Mouse (Mus musculus) myocyte (in vitro differentiated cells): ENCODE results near the gene Acox3. TPM values are rescaled to one million over a fixed set of nuclear protein-coding genes. Genes with fewer than 3 reads are reported as not detected.

Experiments
- H3K27me3 ChIP-seq: one replicate; pipeline ENCODE4 v1.6.1; 2011; ENCODE audit not compliant: control insufficient read depth, insufficient read depth, insufficient read length
- H3K36me3 ChIP-seq: one replicate; pipeline ENCODE4 v1.6.1; 2011; ENCODE audit not compliant: control insufficient read depth, insufficient read depth
- H3K4me2 ChIP-seq: one replicate; pipeline ENCODE4 v1.6.1; 2011; ENCODE audit warnings: low read depth, control low read depth
- H3K4me3 ChIP-seq: one replicate; pipeline ENCODE4 v1.5.1; 2011; ENCODE audit warnings: mild to moderate bottlenecking, control low read depth, moderate library complexity
- H3K79me2 ChIP-seq: one replicate; pipeline ENCODE4 v1.6.1; 2011; ENCODE audit not compliant: control insufficient read depth, insufficient read depth
- H3ac ChIP-seq: one replicate; pipeline ENCODE4 v1.6.1; 2011; ENCODE audit not compliant: control insufficient read depth, insufficient read length
- CEBPB ChIP-seq: IDR thresholded peaks from 2 replicates; pipeline ENCODE4 v1.6.1; 2011; ENCODE audit warnings: mild to moderate bottlenecking, moderate library complexity; ENCODE audit not compliant: poor library complexity, insufficient read depth, severe bottlenecking
- E2F4 ChIP-seq: IDR thresholded peaks from one replicate; pipeline ENCODE4 v1.6.1; 2011; ENCODE audit warnings: mild to moderate bottlenecking, control low read depth, moderate library complexity; ENCODE audit not compliant: insufficient read depth
- MAX ChIP-seq: IDR thresholded peaks from one replicate; pipeline ENCODE4 v1.6.1; 2011; ENCODE audit warnings: low read depth, mild to moderate bottlenecking, control low read depth
- MYOD1 ChIP-seq, 3 experiments: IDR thresholded peaks; one replicate each; pipeline ENCODE4 v1.6.1; 2011; ENCODE audit warnings: control low read depth in 2 of 3, low read depth in 2 of 3, mild to moderate bottlenecking in 2 of 3, moderate library complexity in 1 of 3; ENCODE audit not compliant: insufficient read length in 2 of 3, control insufficient read depth in 1 of 3
- MYOG ChIP-seq, 3 experiments: IDR thresholded peaks; one replicate each; pipeline ENCODE4 v1.6.1; 2011; ENCODE audit warnings: control low read depth in 2 of 3, low read depth in 2 of 3, mild to moderate bottlenecking in 2 of 3; ENCODE audit not compliant: insufficient read length in 2 of 3, control insufficient read depth in 1 of 3, insufficient read depth in 1 of 3
- POLR2A ChIP-seq: IDR thresholded peaks from one replicate; pipeline ENCODE4 v1.6.1; 2011; ENCODE audit warnings: low read depth, mild to moderate bottlenecking, control low read depth, moderate library complexity; ENCODE audit not compliant: insufficient read length
- POLR2AphosphoS2 ChIP-seq: IDR thresholded peaks from one replicate; pipeline ENCODE4 v1.6.1; 2011; ENCODE audit warnings: low read depth, control low read depth; ENCODE audit not compliant: insufficient read length
- REST ChIP-seq: IDR thresholded peaks from one replicate; pipeline ENCODE4 v1.6.1; 2011; ENCODE audit warnings: mild to moderate bottlenecking, control low read depth, moderate library complexity; ENCODE audit not compliant: insufficient read depth, insufficient read length
- SRF ChIP-seq: IDR thresholded peaks from one replicate; pipeline ENCODE4 v1.6.1; 2011; ENCODE audit warnings: low read depth; ENCODE audit not compliant: control insufficient read depth, insufficient read length
- TCF12 ChIP-seq: IDR thresholded peaks from one replicate; pipeline ENCODE4 v1.6.1; 2011; ENCODE audit warnings: mild to moderate bottlenecking, control low read depth; ENCODE audit not compliant: poor library complexity, insufficient read depth, severe bottlenecking
- TCF3 ChIP-seq: IDR thresholded peaks from one replicate; pipeline ENCODE4 v1.6.1; 2011; ENCODE audit warnings: low read depth, control low read depth; ENCODE audit not compliant: insufficient read length
- USF1 ChIP-seq: IDR thresholded peaks from one replicate; pipeline ENCODE4 v1.6.1; 2011; ENCODE audit warnings: low read depth, mild to moderate bottlenecking, control low read depth, moderate library complexity
- polyA plus RNA-seq: library from polyadenylated mRNA; unstranded; fragments of >200 nt; fragmentation: generic; extraction: Trizol; gene quantifications from one replicate; pipeline ENCODE4 v1.2.1, GENCODE M21; 2012; ENCODE audit warnings: missing spikeins

The Acox3 gene
- polyA plus RNA-seq, 1 experiment, result 20.8 TPM

DNA sequence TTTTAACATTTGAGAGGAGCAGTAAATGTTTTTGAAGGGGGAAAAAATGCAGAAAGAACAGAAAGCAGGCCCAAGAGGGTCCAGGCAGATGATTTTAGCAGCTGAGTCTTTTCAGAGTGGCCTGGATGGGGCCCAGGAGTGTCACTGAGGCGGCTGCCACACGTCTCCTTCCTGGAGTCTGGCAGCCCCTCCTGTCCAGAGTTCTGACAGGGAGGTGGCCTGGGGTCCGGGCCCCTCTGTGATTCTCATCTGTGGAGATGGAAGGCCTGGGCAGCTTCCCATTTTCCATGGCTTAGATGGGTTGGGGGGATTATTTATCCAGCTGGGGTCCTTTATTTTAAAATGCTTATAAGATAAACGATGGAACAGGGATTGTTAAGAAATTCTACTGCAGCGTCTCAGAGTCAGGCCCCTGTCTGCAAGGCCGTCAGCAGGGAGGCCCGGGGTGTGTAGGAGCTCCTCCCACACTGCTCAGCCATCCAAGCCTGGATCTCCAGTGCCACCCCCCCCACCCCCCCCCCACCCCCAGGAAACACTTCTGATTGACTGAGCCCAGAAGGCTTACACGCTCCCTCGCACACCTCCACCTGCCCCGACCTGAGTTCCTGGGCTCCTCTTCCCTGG, 59.2 kb downstream of the Acox3 start:
- no peaks in the 10 kb centered on the region for H3K36me3 ChIP-seq
- no peaks in the 10 kb centered on the region for H3K27me3 ChIP-seq
- no peak overlapping the region for H3K4me3 ChIP-seq
- no peaks in the 10 kb centered on the region for H3K79me2 ChIP-seq
- no peak overlapping the region for H3K4me2 ChIP-seq
- TF ChIP-seq MAX, result no peak
- TF ChIP-seq POLR2AphosphoS2, result no peak
- TF ChIP-seq TCF3, result no peak
- no peak for TF ChIP-seq TCF12
- TF ChIP-seq SRF, result no peak
- no peak for TF ChIP-seq E2F4
- no peak for TF ChIP-seq CEBPB
- TF ChIP-seq REST, result no peak
- TF ChIP-seq MYOD1 (IDR thresholded peaks at IDR 0.05; ENCODE audit: control insufficient read depth in 1 of 3, insufficient read length in 2 of 3, low read depth in 2 of 3), result no peak
- TF ChIP-seq MYOG (IDR thresholded peaks at IDR 0.05; ENCODE audit: control insufficient read depth in 1 of 3, insufficient read depth in 1 of 3, insufficient read length in 2 of 3, low read depth in 2 of 3), result no peak
- no peak for TF ChIP-seq USF1
- no peak for TF ChIP-seq POLR2A
- no peak overlapping the region for H3ac ChIP-seq

DNA sequence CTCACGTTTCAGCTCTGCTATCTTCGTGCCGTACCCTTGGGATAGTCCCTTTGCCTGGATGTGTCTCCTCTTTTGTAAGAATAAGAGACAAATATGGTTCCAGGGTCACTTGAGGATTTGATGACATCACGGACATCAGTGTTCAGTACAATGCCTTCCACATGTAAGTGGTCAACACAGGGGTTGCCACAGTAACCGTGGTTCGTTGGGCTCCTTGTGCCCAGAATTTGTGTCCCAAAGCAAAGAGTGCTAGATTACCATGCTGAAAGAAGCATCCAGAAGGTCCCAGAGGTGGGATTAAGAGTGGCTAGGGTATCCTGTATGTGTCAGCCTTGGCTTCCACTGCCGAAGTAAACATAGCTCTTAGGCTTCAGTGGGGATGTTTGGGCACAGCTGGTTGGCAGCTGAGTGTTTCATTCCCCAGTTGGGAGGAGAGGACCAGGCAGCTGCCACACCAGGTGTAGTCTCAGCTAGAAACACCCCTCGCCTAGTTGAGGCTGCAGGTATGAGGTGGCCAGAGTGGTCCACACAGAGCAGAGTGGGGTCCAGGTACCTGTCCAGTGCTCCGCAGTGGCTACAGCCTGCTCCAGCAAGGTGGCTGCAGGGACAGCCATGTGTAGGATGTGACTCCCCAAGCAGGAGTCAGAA, 60.7 kb downstream of the Acox3 start:
- no peak overlapping the region for H3K4me3 ChIP-seq
- H3K79me2 ChIP-seq, result no peaks in the 10 kb centered on the region
- no peak overlapping the region for H3ac ChIP-seq
- H3K4me2 ChIP-seq, result no peak overlapping the region
- TF ChIP-seq MYOG (IDR thresholded peaks at IDR 0.05; ENCODE audit: control insufficient read depth in 1 of 3, insufficient read depth in 1 of 3, insufficient read length in 2 of 3, low read depth in 2 of 3) (peak in 1 of 3 experiments; percentile 68), MAX (no peak), MYOD1 (IDR thresholded peaks at IDR 0.05; ENCODE audit: control insufficient read depth in 1 of 3, insufficient read length in 2 of 3, low read depth in 2 of 3) (peak; percentile 13 to 86 (median 73)), TCF3 (peak; percentile 65)
- no peaks in the 10 kb centered on the region for H3K27me3 ChIP-seq
- no peaks in the 10 kb centered on the region for H3K36me3 ChIP-seq

DNA sequence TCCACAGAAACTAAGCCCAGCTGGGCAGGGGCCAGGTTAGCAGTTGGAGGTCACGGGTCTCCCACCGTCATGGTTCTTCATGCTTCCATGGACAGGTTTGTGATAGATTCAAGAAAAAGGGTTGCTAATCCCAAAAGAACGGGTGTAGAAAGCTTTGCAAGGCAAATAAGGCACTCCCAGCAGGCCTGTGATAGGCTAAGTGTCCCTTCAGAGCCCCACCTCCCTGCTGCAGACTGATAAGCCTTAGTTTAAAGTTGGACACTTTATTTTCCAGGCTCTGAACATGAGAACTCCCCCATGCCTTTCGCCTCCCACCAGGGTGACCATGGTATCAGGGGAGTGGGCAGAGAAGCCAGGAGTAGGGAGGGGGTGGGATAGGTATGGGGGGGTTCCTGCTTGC, 61.2 kb downstream of the Acox3 start:
- Histone ChIP-seq H3K36me3 (no peaks in the 10 kb centered on the region), H3K27me3 (no peaks in the 10 kb centered on the region), H3K4me3 (no peak overlapping the region), H3K4me2 (no peak overlapping the region), H3ac (no peak overlapping the region), H3K79me2 (no peaks in the 10 kb centered on the region)
- TF ChIP-seq MYOD1 (IDR thresholded peaks at IDR 0.05; ENCODE audit: control insufficient read depth in 1 of 3, insufficient read length in 2 of 3, low read depth in 2 of 3), result no peak
- TF ChIP-seq POLR2AphosphoS2, result no peak
- no peak for TF ChIP-seq USF1
- no peak for TF ChIP-seq TCF12

DNA sequence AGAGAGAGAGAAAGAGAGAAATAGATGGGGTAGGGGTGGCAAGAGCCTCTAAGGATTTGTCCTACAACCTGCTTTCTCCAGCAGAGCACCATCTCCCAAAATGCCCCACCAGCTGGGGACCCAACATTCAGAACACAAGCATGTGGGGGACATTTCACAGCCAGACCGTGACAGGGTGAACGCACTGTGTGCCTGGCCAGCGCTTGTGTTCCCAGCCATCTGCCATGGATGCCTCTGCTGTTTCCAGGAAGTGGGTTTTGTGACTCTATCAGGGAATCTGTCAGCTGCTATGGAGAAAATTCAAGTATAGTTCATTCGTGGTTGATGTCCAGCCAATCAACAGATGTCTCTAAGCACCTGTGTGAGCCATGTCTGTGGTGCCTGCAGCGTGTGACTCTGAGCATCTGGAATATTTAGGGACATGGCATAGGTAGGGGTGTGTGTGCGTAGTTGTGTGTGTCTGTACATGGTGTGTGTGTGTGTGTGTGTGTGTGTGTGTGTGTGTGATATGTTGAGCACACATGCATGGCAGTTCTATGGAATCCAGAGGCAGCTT, 63.2 kb downstream of the Acox3 start:
- Histone ChIP-seq H3ac (no peak overlapping the region), H3K4me3 (no peak overlapping the region), H3K79me2 (no peaks in the 10 kb centered on the region), H3K36me3 (no peaks in the 10 kb centered on the region), H3K4me2 (no peak overlapping the region), H3K27me3 (no peaks in the 10 kb centered on the region)
- TF ChIP-seq TCF12 (peak; percentile 31), MYOG (IDR thresholded peaks at IDR 0.05; ENCODE audit: control insufficient read depth in 1 of 3, insufficient read depth in 1 of 3, insufficient read length in 2 of 3, low read depth in 2 of 3) (peak; percentile 20 to 82 (median 34)), SRF (no peak), MAX (no peak), MYOD1 (IDR thresholded peaks at IDR 0.05; ENCODE audit: control insufficient read depth in 1 of 3, insufficient read length in 2 of 3, low read depth in 2 of 3) (peak in 2 of 3 experiments; percentile 58 to 76), TCF3 (peak; percentile 47)

DNA sequence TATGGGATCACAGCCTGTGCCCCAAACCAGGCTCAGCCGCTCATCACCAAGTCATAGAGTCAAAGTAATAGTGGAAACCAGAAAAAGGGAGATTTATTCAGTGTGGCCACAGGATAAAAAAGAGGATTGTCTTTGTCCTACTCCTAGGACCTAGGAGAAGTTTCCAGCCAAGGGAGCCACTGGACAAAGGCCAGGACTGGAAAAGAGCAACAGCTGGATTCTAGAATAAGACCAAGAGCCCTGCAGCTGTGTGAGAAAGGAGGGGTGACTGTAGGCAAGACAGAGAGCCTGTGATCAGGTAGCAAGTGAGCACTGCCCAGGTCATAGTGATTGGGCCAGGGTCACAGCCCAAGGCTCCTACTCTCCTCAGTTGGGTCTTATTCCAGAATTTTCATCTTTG, 64.1 kb downstream of the Acox3 start:
- Histone ChIP-seq H3ac (no peak overlapping the region), H3K27me3 (no peaks in the 10 kb centered on the region), H3K4me2 (no peak overlapping the region), H3K36me3 (no peaks in the 10 kb centered on the region), H3K4me3 (no peak overlapping the region), H3K79me2 (no peaks in the 10 kb centered on the region)
- TF ChIP-seq REST (no peak), POLR2AphosphoS2 (no peak), CEBPB (no peak), MYOD1 (IDR thresholded peaks at IDR 0.05; ENCODE audit: control insufficient read depth in 1 of 3, insufficient read length in 2 of 3, low read depth in 2 of 3) (no peak), POLR2A (no peak), MYOG (IDR thresholded peaks at IDR 0.05; ENCODE audit: control insufficient read depth in 1 of 3, insufficient read depth in 1 of 3, insufficient read length in 2 of 3, low read depth in 2 of 3) (no peak), TCF3 (no peak), USF1 (no peak), SRF (no peak)
